Mouse (Mus musculus) stomach, embryonic 14.5 days (tissue): ENCODE results near the gene Nell2. TPM values are rescaled to one million over a fixed set of nuclear protein-coding genes. Genes with fewer than 3 reads are reported as not detected.

Experiments
- polyA plus RNA-seq: library from polyadenylated mRNA; unstranded; fragments of >200 nt; fragmentation: Nextera tagmentation; extraction: Ambion mirVana; gene quantifications from 2 replicates; pipeline ENCODE4 v1.2.1, GENCODE M21; 2014

Gene Nell2
- polyA plus RNA-seq, 1 experiment from 2014 or later = 21.6 TPM

Other genes with a start within 250 kb of the Nell2 start
- gene Dbx2, start 127.4 kb upstream of the Nell2 start, polyA plus RNA-seq = not detected in 2 replicates